In the genomic region with DNA sequence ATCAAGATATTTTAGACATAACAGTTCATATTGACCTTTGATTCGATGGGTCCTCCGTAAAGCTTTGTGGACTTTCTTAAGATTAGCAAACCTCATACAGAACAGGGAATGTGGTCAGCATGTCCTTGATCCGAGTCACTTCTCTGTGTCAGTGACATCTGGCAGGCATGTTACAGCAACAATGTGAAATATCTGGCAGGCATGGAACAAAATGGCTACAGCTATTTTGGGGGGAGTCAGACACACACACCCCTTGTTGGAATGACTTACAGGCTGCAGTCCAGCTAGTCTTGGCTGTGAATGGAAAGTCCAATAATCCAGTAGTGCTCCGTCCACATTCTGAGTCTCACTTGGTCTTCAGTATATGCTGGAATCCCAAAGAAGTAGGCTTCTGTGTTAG, we compare ENCODE assay signal across 14 mouse cellular contexts. TPM values are rescaled to one million over a fixed set of nuclear protein-coding genes. Genes with fewer than 3 reads are reported as not detected.
"Had no signal": no experiment of that assay in that cellular context is flagged by ENCODE, and none has a peak within 500 bp of the region (broad histone marks: within the 10 kb centered on the region; RNA-seq: fewer than 3 reads in every experiment).

No protein-coding gene starts in this region.

- H3K9me3 ChIP-seq: kidney, embryonic 15.5 days; limb, embryonic 13.5 days; liver, embryonic 12.5 days; midbrain, embryonic 13.5 days; neural tube, embryonic 15.5 days had no signal

- DNase-seq: kidney, adult 2 months; kidney, postnatal 14 days; left cerebral cortex, postnatal 4 days; lung, postnatal 10 days; right cerebral cortex, adult 18-20 months; right cerebral cortex, postnatal 25 days had no signal

- H3K4me3 ChIP-seq: kidney, embryonic 15.5 days; limb, embryonic 13.5 days; liver, embryonic 12.5 days; midbrain, embryonic 13.5 days; neural tube, embryonic 15.5 days had no signal

- H3K4me2 ChIP-seq: kidney, embryonic 15.5 days; limb, embryonic 13.5 days; liver, embryonic 12.5 days; midbrain, embryonic 13.5 days; neural tube, embryonic 15.5 days had no signal

- H3K27ac ChIP-seq: kidney, embryonic 15.5 days; limb, embryonic 13.5 days; liver, embryonic 12.5 days; midbrain, embryonic 13.5 days; neural tube, embryonic 15.5 days had no signal

- ATAC-seq: liver, embryonic 12.5 days; midbrain, embryonic 13.5 days had no signal

- H3K27me3 ChIP-seq: kidney, embryonic 15.5 days; limb, embryonic 13.5 days; liver, embryonic 12.5 days; midbrain, embryonic 13.5 days; neural tube, embryonic 15.5 days had no signal

- H3K4me1 ChIP-seq: kidney, embryonic 15.5 days; limb, embryonic 13.5 days; liver, embryonic 12.5 days; midbrain, embryonic 13.5 days; neural tube, embryonic 15.5 days had no signal

- H3K36me3 ChIP-seq: kidney, embryonic 15.5 days; limb, embryonic 13.5 days; liver, embryonic 12.5 days; midbrain, embryonic 13.5 days; neural tube, embryonic 15.5 days had no signal

- H3K9ac ChIP-seq: kidney, embryonic 15.5 days; limb, embryonic 13.5 days; liver, embryonic 12.5 days; midbrain, embryonic 13.5 days; neural tube, embryonic 15.5 days had no signal

RNA-seq across cellular contexts. Expression of a gene that starts 19.8 kb away (rescaled TPM):
- polyA plus RNA-seq: liver, embryonic 12.5 days; midbrain, embryonic 13.5 days; midbrain, postnatal 0 days; neural tube, embryonic 11.5 days had no signal

RNA-seq across cellular contexts. Expression of a gene that starts 38.9 kb away (rescaled TPM):
- total RNA-seq: left cerebral cortex, adult 18-20 months; left cerebral cortex, postnatal 4 days; midbrain, postnatal 0 days had no signal
- polyA plus RNA-seq: kidney, adult 2 months; kidney, embryonic 15.5 days; limb, embryonic 13.5 days; liver, embryonic 12.5 days; midbrain, embryonic 13.5 days; midbrain, postnatal 0 days; neural tube, embryonic 11.5 days; neural tube, embryonic 15.5 days had no signal
